Mouse (Mus musculus) heart, adult 2 months (tissue): ENCODE data around the gene Serpinh1.

Source experiments
- CTCF ChIP-seq: fragments of 200-600 bp; IDR thresholded peaks from 2 replicates; pipeline ENCODE4 v1.8.1; 2022; ENCODE audit warnings: antibody characterized with exemption, mild to moderate bottlenecking, moderate library complexity
- EP300 ChIP-seq: fragments of 200-500 bp; IDR thresholded peaks from 2 replicates; pipeline ENCODE4 v1.6.1; 2011; ENCODE audit warnings: low read depth, low read length, control low read depth; ENCODE audit not compliant: insufficient read depth

- TF ChIP-seq CTCF (no peak), EP300 (no peak)
These were observed 49.0 kb downstream of the Serpinh1 start for GRCm38 (mm10) chr7:99304029-99304428.
